Mouse (Mus musculus) left cerebral cortex, postnatal 36 days (tissue): Measurements from ENCODE around the gene Fam240a. TPM values are rescaled to one million over a fixed set of nuclear protein-coding genes. Genes with fewer than 3 reads are reported as not detected.
A peak's percentile ranks its signal among the peaks of the same experiment; 100 is the strongest.

Experiments used
- DNase-seq, 2 experiments: peaks; one replicate each; pipeline ENCODE4 v3.0.0; 2021 to 2022; ENCODE audit warnings: low spot score in 2 of 2, mixed read lengths in 1 of 2
- intact Hi-C: fragments of 180-260 bp; cut with DNase I; formaldehyde crosslinking; loops from one replicate; pipeline ENCODE4 v1.15.1; 2025
- total RNA-seq, 2 experiments: library from RNA; stranded (reverse); gene quantifications; 2 replicates each; pipeline ENCODE4 v1.2.3; 2021

Fam240a gene
- total RNA-seq, result not detected

DNA sequence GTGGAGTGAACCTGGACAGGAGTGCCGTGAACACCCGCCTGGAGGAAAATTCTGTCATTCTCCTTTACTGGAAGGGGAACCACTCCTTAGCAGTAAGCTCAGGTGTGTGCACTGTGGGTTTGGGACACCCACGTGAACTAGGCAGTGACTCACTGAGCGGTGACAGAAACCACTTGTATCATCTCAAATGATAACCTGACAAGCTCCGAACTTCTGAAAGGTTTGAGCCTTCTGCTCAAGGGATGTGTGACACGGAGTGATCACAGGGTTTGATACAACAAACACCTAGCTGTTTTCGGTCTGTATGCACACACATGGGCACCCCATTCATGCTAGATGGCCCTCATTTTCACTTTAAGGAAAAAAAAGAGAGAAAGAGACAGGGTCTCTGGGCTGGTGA is at the start of gene Fam240a:
TSS of gene Fam240a (minus strand) at position 76 of the 400 bp plus-strand sequence.
- intact Hi-C loops, result no loop called here
- no peak for DNase-seq

DNA sequence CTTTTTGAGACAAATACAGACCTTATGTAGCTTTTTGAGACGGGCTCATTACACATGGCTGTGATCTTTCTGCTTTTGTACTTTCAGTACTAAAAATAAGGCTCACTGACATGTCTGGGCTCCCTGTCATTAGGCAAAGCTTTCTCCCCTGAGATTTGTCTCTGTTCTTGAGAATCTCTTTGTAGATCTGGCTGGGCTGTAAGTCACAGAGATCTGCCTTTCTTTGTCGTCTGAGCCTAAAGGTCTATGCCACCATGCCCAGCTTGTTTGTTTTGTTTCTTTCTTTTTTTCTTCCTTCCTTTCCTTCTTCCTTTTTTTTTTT is 49.2 kb upstream of the Fam240a start:
- intact Hi-C loops, result no loop called here
- DNase-seq, result no peak

DNA sequence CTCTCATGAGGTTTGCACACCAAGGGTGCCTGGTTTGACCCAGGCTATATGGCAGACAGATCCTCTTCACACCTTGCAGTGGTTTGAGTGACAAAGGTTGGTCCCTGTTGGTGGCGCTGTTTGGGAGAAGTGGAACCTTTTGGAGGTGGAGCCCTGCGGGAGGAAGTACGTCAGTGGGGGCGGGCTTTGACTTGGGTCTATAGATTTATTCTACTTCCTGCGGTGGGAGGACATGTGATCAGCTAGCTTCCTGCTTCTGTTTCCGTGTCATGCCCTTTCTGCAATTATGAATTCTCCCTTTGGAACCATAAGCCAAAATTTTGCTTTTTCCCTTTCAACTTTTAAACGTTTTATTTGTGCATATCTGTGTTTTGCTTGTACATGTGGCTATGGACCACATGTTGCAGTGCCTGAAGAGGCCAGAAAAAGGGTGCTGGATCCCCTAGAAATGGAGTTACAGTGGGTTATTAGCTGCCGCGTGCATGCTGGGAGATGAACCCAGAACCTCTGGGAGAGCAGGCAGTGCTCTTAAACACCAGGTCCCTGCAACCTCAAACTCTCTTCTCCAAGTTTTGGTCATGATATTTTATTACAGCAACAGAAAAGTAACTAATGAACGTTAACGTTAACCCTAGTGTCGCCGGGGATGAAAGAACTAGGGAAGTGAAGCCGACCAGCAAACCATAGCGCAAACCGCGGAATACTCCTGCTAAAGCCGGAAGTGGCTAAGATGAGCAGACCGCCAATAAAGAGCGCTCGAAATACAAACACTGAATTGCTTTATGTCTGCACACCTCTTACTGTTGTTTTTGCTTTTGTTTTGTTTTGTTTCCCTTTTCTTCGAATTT is 48.6 kb upstream of the Fam240a start:
- no peak for DNase-seq
- intact Hi-C loops, result no loop called here

DNA sequence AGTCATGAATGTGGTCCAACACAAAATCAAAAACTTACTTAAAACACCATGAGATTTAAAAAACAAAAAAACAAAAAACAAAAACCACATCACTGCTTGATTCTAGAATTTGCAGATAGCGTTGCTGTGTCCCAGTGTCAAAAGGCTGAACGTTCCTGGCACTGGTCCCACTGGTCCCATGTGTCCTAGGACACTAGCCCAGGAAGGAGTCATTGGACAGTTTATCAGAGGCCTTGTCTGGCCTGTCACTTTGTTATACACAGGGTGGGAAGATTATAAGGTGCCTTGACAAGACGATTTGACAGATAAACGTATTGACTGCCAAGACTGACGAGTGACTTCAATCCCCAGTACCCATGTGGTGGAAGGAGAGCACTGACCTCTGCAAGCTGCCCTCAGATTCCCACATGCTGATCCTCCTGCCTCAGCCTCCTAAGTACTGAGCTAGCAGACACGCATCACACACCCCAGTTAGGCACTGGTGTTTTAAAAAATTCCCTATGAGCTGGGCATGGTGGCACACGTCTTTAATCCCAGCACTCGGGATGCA is 47.0 kb upstream of the Fam240a start:
- intact Hi-C loops, result no loop called here
- DNase-seq, result no peak

DNA sequence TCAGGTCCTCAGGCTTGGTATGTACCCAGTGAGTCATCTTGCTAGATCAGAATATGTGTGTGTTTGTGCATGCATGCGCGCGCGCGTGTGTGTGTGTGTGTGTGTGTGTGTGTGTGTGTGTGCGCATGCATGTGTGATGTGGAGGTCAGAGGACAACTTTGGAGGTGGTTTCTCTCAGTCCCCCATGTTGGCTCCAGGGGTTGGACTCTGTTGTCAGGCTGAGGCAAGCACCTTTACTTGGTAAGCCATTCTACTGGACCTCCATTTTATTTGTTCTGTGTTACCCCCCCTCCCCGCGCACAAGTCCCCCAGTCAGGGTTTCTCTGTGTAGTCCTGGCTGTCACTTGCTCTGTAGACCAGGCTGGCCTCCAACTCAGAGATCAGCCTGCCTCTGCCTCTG is 44.7 kb upstream of the Fam240a start:
- no peak for DNase-seq
- intact Hi-C loops, result no loop called here

DNA sequence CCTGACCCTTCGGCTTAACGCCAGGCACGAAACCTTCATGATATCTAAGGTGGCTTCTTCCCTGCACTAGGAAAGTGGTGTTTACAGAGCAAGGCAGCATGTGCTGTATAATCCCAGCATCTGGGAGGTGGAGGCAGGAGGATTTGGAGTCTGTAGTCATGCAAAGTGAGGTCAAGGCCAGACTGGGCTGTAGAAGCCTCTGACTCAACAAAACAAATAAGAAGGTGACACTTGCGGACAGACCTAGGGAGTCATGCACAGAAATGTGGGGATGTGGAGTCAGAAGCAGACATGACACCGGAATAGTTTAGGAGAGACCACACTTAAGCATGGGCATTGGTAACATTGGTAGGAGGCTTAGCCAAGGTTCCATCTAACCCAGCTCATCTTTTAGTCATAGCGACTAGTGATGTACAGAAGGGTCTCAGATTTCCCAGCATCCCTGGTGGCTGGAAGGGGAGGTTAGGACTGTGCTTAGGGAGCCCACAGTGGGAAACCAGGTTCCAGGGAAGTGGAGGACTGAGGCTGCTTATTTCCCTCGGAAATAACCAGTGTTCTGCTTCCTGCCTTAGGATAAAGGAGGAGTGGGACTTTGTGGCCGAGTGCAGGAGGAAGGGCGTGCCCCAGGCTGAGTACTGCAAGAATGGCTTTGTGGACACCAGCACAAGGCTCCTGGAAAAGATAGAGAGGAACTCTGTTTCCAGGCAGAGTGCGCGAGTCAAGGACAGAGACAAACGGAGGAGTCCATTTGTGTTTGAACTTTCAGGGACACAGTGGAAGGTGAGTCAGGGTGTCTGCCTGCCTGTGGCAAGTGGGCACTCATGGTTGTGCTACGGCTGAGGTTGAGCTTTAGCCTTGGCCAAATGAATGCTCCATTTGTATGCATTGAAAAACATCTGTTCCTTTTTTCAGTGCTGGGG is 43.8 kb upstream of the Fam240a start:
- intact Hi-C loops, result no loop called here

DNA sequence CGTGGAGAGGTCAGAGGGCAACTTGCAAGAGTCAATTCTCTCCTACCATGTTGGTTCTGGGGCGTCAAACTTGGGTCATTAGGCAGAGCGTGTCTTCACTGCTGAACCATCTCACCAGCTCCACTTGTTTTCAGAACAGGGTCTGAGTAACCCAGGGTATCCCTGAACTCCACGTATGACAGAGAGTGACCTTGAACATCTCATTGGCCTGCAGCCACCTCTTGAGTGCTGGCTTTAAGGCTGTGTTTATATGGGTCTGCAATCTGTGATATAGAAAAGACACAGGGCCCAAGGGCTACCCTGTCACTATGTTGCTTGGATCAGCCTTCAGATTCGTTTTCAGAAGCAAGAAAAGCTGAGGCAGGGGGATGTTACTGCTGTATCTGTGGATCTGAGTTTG is 43.0 kb upstream of the Fam240a start:
- intact Hi-C loops, result no loop called here
- DNase-seq, result no peak

More for the DNA sequence above, 43.8 kb upstream of the Fam240a start:
- no peak for DNase-seq

DNA sequence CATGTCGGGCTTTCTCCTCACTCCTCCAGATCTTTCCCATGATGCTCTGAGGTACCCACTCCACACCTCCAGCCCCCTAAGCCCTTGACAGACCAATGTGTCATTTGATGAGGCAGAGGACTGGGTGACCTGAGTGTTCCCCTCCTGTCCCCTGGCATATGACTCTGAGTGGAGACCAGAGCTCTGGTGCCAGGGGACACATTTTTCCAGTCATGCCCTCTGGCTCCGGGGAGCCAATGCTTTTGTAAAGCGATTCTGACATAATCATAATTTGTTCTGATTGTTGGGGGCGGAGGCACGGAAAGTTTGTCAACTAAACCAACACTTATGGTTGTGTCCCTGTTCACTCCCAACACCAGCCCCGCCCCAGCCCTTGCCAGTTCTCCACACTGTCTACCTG is 39.3 kb upstream of the Fam240a start:
- DNase-seq, result no peak
- intact Hi-C loops, result no loop called here

DNA sequence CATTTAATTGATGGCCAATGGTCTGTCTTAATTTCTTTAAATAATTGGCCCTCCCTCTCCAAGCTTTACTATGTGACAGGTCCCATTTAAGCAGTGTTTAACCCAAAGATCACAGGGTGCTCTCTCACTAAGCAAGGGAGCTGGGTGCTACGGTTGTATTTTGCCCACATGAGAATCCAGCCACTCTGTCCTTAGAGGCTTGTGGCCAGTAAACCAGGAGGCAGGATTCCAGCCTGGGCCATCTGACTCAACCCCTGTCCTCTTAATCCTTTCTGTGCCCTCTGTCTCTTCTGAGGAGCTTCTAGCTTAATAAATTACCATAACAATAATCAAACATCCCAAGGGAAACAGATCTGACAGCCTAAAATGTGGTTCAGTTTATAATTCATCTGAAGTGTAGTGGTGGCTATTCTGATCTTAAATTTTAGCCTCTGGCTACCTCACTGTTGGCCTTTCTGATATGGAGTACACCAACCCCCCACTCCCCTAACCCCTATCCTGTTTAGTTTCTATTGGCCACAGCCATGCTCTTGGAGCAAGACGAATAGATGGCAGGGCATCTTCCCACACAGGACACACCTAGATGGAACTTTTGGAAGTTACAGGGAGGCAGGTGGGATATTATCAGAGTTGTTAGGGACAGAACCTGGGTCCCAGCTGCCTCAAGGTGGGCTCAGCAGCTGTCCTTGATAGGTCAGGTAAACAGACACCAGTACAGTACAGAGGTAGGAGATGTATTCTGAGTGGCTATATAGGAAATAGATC is 38.2 kb upstream of the Fam240a start:
- intact Hi-C loops, result loop anchor here (5.0 kb wide), 1 partner anchor 238 kb away; no protein-coding TSS in a partner anchor
- no peak for DNase-seq

DNA sequence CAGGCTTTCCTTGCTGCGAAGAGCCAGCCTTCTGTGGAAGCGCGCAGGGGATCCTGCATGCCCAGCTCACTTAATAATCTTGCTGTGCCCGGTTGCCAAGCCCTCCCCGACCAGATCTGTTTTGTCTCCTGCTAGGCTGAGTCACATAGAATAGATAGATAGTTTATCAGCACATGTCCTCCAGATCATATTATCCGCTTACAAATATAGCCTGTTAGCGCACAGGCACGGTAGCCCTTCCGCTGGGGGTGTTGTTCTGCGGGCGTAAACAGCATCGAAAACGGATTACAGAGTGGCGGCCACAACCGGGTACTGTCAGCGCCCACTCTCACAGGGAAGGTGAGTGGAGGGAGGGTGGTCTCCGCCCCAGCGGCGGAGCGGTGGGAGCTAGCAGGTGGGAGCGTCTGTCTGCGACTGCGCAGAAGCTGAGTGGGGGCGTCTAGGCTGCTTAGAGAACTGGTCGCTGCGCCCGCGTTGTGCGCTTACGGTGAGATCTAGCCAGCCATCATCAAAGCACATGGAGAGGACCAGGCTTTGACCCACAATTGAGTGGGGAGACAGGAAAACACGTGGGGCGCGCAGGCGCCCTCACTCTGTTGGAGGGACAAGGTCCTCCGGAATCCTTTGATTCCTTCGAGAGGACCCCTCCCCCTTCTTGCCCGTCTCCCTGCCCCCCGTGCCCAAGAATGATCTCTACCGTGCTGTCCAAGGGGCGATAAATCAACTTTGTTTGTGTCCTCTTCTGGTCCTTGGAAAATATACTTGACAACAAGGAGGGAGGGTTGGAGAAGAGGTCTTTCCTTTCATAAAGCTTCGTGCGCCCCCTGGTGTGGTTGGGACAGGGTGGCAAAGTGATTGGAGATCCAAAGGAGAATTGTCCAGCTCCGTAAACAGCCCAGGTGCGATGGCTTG is 37.1 kb upstream of the Fam240a start:
- peak; percentile 67 to 76 for DNase-seq
- intact Hi-C loops, result loop anchor here (5.0 kb wide), 1 partner anchor 237 kb away; no protein-coding TSS in a partner anchor

DNA sequence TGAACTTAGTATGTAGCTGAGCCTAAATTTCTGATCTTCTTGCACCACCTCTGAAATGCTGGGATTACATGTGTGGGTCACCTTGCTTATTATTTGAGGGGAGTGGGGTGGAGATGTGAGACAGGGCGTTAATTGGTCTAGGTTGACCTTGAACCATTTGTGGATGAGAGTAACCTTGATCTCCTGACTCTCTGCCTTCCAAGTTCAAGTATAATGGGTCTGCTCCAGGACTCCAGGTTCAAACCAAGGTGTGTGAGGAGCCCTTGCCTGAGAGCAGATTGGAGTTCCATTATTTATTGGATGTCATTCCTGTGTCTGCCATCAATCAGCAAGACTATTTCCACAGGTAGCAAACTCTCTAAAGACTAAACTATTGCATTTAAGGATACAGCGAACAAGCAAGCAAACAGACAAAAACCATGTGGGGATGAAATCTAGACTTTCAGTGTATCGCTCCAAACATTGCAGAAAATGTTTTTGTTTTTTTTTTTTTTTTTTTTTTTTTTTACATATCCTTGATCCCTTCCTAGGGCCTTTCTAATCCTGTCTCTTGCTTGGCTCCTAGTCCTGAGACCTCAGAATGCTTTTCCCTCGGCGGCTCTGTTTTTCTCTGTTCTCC is 36.4 kb upstream of the Fam240a start:
- DNase-seq, result no peak
- intact Hi-C loops, result loop anchor here (5.0 kb wide), 1 partner anchor 236 kb away; no protein-coding TSS in a partner anchor

DNA sequence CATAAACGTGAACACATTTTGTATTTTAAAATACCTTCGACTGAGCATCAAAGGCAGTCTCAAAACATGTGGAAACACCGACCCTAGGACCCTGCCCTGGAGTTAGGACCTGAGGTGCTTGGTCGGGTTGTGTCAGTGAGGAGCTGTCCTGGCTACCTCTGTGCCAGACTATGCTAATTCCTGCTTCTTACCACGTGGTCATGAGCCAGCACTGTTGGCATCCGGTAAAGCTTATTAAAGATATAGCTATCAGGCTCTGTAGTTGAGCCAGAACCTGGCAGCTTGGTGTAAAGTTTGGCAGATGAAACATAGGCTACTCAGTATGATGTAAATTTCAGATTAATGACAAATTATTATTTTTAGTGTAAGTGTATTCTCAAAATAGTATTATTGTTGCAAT is 35.7 kb upstream of the Fam240a start:
- intact Hi-C loops, result loop anchor here (5.0 kb wide), 1 partner anchor 235 kb away; no protein-coding TSS in a partner anchor
- no peak for DNase-seq

DNA sequence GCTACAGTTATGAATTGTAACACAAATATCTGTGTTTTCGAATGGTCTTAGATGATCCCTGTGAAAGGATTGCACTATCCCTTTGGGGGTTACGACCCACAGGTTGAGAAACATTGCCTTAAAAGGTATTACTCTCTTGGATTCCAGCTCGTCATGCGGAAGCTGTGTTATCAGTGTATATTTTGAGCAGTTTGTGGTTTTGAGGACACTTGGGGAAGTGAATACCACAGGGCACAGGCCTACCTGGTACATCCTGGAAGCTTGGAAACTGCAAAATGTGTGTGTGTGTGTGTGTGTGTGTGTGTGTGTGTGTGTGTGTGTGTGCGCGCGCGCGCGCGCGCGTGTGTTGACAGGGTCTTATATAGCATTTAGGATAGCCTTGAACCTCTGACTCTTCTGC is 35.2 kb upstream of the Fam240a start:
- DNase-seq, result no peak
- intact Hi-C loops, result loop anchor here (5.0 kb wide), 1 partner anchor 235 kb away; no protein-coding TSS in a partner anchor

DNA sequence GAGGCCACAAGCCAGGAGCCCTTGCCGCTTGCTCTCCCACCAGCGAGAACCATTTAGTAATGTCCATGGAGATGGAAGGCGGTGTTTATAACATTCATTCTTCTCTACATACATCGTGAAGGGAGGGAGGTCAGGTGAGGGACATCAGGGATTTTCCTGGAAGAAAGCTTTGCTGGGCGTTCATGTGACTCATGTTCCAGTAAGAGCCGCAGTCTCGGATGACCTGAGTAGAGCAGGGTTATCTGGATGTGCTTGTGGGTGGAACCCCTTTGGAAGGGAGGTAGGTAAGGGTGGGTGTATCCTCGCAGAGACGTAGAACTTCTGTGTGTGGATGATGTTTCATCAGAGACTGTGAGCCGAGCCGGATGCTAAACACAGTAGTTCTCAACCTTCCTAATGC is 34.7 kb upstream of the Fam240a start, which contains the start of gene Lrrc2:
TSS of gene Lrrc2 (plus strand) at position 149 of the 400 bp plus-strand sequence.
- DNase-seq, result no peak
- intact Hi-C loops, result loop anchor here (5.0 kb wide), 1 partner anchor 234 kb away; no protein-coding TSS in a partner anchor

DNA sequence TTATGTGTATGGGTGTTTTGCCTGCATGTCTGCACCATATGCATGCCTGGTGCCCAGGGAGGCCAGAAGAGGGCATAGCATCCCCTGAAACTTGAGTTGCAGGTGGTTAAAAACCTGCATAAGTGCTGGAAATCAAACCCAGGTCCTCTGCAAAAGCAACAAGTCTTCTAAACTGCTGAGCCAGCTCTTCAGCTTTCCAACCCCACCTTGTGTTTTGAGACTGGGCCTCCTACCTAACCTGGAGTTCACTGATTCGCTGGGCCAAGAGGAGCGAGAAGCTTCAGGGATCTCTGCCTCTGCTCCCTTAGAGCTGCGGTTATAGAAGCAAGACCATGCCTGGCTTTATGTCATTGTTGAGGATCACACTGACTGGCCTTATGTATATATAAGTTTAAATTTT is 33.4 kb upstream of the Fam240a start:
- intact Hi-C loops, result loop anchor here (5.0 kb wide), 1 partner anchor 233 kb away; no protein-coding TSS in a partner anchor
- DNase-seq, result no peak

DNA sequence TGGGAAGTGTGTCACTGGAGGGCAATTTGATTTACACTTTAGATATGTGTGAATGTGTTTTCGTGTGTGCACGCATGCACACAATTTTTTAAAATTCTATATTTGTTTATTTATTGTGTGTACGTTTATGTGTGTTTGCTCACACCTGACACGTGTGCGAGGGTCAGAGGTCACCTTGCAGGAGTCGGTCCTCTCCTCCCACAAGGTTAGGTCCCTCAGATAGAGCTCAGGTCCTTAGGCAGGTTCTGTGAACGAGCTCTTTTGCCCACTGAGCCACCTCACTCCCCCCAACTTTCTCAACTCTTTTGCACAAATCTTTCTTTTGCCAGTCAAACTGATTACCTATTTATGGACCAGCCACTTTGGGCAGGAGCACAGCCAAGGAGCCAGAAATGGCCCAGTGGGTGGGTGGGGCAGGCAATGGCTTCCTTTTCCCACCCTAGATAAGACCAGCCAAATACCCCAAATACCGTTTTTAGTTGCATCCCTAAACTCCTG is 32.2 kb upstream of the Fam240a start:
- no peak for DNase-seq
- intact Hi-C loops, result no loop called here

DNA sequence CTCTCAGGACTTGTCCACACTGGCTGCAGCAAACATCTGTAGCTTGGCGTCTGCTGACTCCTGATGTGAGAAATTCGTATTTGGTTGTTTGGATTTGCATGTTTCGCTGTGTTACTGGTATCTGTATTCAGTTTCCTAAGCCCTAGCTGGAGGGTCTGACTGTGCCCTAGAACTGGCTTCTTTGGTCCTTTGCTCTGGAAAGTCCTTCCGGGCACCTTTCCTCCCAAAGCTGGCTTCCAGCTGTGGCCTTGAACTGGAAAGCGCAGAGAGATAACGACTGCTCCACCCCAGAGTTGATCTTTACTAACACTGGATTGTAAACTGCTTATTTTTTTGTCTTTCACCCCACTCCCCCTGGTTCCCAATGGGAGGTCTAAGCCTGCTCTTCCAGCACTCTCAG is 31.2 kb upstream of the Fam240a start:
- no peak for DNase-seq
- intact Hi-C loops, result no loop called here

DNA sequence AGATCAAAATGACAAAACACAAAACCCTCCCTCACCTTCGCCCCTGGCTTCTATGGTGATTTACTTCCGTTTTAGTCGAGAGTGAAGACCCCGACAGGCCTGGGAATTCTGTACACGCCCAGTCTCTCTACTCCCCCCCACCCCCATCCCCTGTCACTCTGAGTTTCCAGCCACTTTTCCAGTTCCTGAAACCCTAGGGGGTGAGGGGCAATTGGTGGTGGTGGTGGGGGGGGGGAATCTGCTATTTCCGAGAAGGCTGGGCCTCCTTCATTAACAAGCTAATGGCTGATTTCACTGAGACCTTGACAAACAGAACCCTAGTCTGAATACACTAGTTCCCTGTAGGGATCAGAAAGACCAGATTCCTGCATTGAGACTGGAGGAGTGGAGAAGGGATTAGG is 30.6 kb upstream of the Fam240a start:
- intact Hi-C loops, result no loop called here
- DNase-seq, result no peak
